Mouse (Mus musculus): ENCODE data around the gene Dctn2. TPM values are rescaled to one million over a fixed set of nuclear protein-coding genes. Genes with fewer than 3 reads are reported as not detected.

Gene Dctn2
- total and polyA plus RNA-seq, 3 experiments: 240 to 297 TPM; not detected in 1

- H3K27me3 ChIP-seq (ENCODE audit: control insufficient read depth in 1 of 2, insufficient read depth in 2 of 2, low read length in 2 of 2): no peaks in the 10 kb centered on the region
- DNase-seq (ENCODE audit: low read depth, low spot score): no peak
- no peaks in the 10 kb centered on the region for H3K36me3 ChIP-seq (ENCODE audit: control insufficient read depth in 1 of 2, insufficient read depth in 2 of 2, low read length in 2 of 2)
- H3K4me3 ChIP-seq (ENCODE audit: control insufficient read depth in 1 of 2, insufficient read depth in 1 of 2, low read depth in 2 of 2, low read length in 2 of 2): no peak overlapping the region
- no peak overlapping the region for H3K27ac ChIP-seq (ENCODE audit: control insufficient read depth, low read depth, low read length)
- peaks cover 0 to 7% of the 10 kb centered on the region in 2 experiments; a peak in 1 of 4 replicates for H3K4me1 ChIP-seq (ENCODE audit: control insufficient read depth in 1 of 2, insufficient read depth in 2 of 2, low read length in 2 of 2)
- H3K9me3 ChIP-seq (replicated peaks; ENCODE audit: insufficient read depth, low read length): no peaks in the 10 kb centered on the region
- TF ChIP-seq MAZ (IDR thresholded peaks at IDR 0.05; ENCODE audit: low read depth, low read length): no peak
- TF ChIP-seq POLR2A (IDR thresholded peaks at IDR 0.05; ENCODE audit: control insufficient read depth in 1 of 2, insufficient read depth in 1 of 2, low read depth in 1 of 2, low read length in 2 of 2, poor library complexity in 1 of 2): no peak
- TF ChIP-seq TAL1 (IDR thresholded peaks at IDR 0.05; ENCODE audit: low read length): no peak
- no peak for TF ChIP-seq CTCF (IDR thresholded peaks at IDR 0.05 in 2 of 3, conservative IDR thresholded peaks at IDR 0.05 in 1 of 3; ENCODE audit: control insufficient read depth in 1 of 3, insufficient read depth in 1 of 3, low read depth in 2 of 3, low read length in 3 of 3, poor library complexity in 1 of 3, severe bottlenecking in 1 of 3)
- no peak for TF ChIP-seq ZC3H11A (IDR thresholded peaks at IDR 0.05; ENCODE audit: low read depth, low read length)
- TF ChIP-seq ZMIZ1 (IDR thresholded peaks at IDR 0.05; ENCODE audit: low read depth, low read length): no peak
- no peak for TF ChIP-seq POLR2AphosphoS5 (IDR thresholded peaks at IDR 0.05; ENCODE audit: borderline replicate concordance, low read depth, low read length)
- no peak for TF ChIP-seq ZNF384 (IDR thresholded peaks at IDR 0.05; ENCODE audit: low read depth, low read length)
- no peak for TF ChIP-seq UBTF (IDR thresholded peaks at IDR 0.05; ENCODE audit: borderline replicate concordance, insufficient read depth, low read depth, low read length)
- TF ChIP-seq TBP (IDR thresholded peaks at IDR 0.05; ENCODE audit: low read depth, low read length): no peak
- TF ChIP-seq MYB (IDR thresholded peaks at IDR 0.05; ENCODE audit: low read depth, low read length): no peak
- TF ChIP-seq MAFK (IDR thresholded peaks at IDR 0.05; ENCODE audit: borderline replicate concordance, low read depth, low read length): no peak
- TF ChIP-seq CHD2 (IDR thresholded peaks at IDR 0.05; ENCODE audit: low read length): no peak
- no peaks in the 10 kb centered on the region for H3K79me2 ChIP-seq (ENCODE audit: control insufficient read depth, insufficient read depth, low read length, poor library complexity)
- H3K9ac ChIP-seq (ENCODE audit: control insufficient read depth, low read depth, low read length, poor library complexity, severe bottlenecking): no peak overlapping the region
These were observed 41.0 kb upstream of the Dctn2 start for GRCm38 (mm10) chr10:127225213-127225612.

GRCm38 (mm10) chr10:127225732-127226131, 40.4 kb upstream of the Dctn2 start:
- Histone ChIP-seq H3K4me1 (ENCODE audit: control insufficient read depth in 1 of 2, insufficient read depth in 2 of 2, low read length in 2 of 2) (peaks cover 0 to 7% of the 10 kb centered on the region in 2 experiments; a peak in 1 of 4 replicates), H3K27ac (ENCODE audit: control insufficient read depth, low read depth, low read length) (no peak overlapping the region), H3K79me2 (ENCODE audit: control insufficient read depth, insufficient read depth, low read length, poor library complexity) (no peaks in the 10 kb centered on the region), H3K36me3 (ENCODE audit: control insufficient read depth in 1 of 2, insufficient read depth in 2 of 2, low read length in 2 of 2) (no peaks in the 10 kb centered on the region), H3K4me3 (ENCODE audit: control insufficient read depth in 1 of 2, insufficient read depth in 1 of 2, low read depth in 2 of 2, low read length in 2 of 2) (no peak overlapping the region), H3K27me3 (ENCODE audit: control insufficient read depth in 1 of 2, insufficient read depth in 2 of 2, low read length in 2 of 2) (no peaks in the 10 kb centered on the region), H3K9ac (ENCODE audit: control insufficient read depth, low read depth, low read length, poor library complexity, severe bottlenecking) (no peak overlapping the region), H3K9me3 (replicated peaks; ENCODE audit: insufficient read depth, low read length) (no peaks in the 10 kb centered on the region)
- TF ChIP-seq UBTF (IDR thresholded peaks at IDR 0.05; ENCODE audit: borderline replicate concordance, insufficient read depth, low read depth, low read length) (no peak), ZKSCAN1 (IDR thresholded peaks at IDR 0.05; ENCODE audit: low read depth, low read length) (no peak), SIN3A (IDR thresholded peaks at IDR 0.05; ENCODE audit: low read length) (no peak), TAL1 (IDR thresholded peaks at IDR 0.05; ENCODE audit: low read length) (no peak), CHD1 (IDR thresholded peaks at IDR 0.05; ENCODE audit: low read depth, low read length) (no peak), ETS1 (IDR thresholded peaks at IDR 0.05; ENCODE audit: low read depth, low read length) (no peak), CHD2 (IDR thresholded peaks at IDR 0.05; ENCODE audit: low read length) (no peak), TBP (IDR thresholded peaks at IDR 0.05; ENCODE audit: low read depth, low read length) (no peak), ELF1 (IDR thresholded peaks at IDR 0.05; ENCODE audit: low read depth, low read length) (no peak), MYC (IDR thresholded peaks at IDR 0.05; ENCODE audit: low read depth, low read length) (no peak), USF2 (IDR thresholded peaks at IDR 0.05; ENCODE audit: borderline replicate concordance in 1 of 2, insufficient read depth in 1 of 2, low read depth in 1 of 2, low read length in 2 of 2) (no peak), GATA1 (IDR thresholded peaks at IDR 0.05; ENCODE audit: low read depth, low read length) (no peak), USF1 (IDR thresholded peaks at IDR 0.05; ENCODE audit: low read depth, low read length) (no peak)
- DNase-seq (ENCODE audit: low read depth, low spot score): no peak

Data from MEL (cell line).